Mouse (Mus musculus): Measurements from ENCODE around the gene Atp2c2. TPM values are rescaled to one million over a fixed set of nuclear protein-coding genes. Genes with fewer than 3 reads are reported as not detected.

Gene Atp2c2
- total RNA-seq, 2 experiments from 2014 or later, result not detected

DNA sequence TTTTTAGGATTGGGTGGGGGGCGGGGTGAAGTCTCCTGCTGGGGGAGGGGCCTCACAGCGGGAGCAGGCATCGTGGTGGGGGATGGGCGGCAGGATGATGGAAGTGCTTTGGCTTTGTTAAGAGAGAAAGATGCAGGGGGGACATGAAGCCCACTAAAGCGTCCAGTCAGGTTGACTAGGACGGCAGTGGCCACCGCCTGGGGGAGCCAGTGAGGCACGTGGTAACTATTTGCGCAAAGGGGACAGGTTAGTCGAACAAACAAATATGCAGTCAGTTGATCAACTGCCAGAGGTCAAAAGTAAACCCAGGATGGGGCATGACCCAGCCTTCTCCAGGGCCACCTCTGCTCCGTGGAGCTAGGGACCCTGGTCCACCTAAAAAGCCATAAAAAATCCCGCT, 849 bp upstream of the Atp2c2 start:
- ATAC-seq (replicated peaks; ENCODE audit: poor library complexity), result peak; percentile 81

- no peak for ATAC-seq (replicated peaks; ENCODE audit: poor library complexity)
These were observed 3.2 kb downstream of the Atp2c2 start for GRCm38 (mm10) chr8:119702965-119703364.

GRCm38 (mm10) chr8:119707146-119707545, 7.3 kb downstream of the Atp2c2 start:
- peak; percentile 38; the same call in 1 of the 2 replicates for ATAC-seq (replicated peaks; ENCODE audit: poor library complexity)

DNA sequence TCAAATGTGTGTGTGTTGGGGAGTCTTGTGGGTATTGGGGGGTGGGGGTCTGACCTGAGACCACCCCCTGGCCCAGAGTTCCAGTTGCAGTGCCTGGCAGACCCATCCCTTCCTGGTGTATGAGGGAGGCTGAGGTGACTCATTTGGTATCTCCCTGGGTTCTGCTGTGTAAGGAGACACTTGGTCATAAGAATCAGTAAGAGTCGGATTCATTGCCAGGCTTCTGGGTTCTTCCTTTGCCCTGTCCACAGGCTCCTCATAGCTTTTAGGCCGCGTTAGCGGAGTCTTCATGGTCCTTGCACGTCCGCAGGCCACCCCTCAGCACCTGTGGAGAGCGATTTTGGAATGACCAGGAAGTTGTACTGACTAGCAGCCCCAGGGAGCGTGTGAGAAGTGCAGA, 8.7 kb downstream of the Atp2c2 start:
- no peak for ATAC-seq (replicated peaks; ENCODE audit: poor library complexity)

DNA sequence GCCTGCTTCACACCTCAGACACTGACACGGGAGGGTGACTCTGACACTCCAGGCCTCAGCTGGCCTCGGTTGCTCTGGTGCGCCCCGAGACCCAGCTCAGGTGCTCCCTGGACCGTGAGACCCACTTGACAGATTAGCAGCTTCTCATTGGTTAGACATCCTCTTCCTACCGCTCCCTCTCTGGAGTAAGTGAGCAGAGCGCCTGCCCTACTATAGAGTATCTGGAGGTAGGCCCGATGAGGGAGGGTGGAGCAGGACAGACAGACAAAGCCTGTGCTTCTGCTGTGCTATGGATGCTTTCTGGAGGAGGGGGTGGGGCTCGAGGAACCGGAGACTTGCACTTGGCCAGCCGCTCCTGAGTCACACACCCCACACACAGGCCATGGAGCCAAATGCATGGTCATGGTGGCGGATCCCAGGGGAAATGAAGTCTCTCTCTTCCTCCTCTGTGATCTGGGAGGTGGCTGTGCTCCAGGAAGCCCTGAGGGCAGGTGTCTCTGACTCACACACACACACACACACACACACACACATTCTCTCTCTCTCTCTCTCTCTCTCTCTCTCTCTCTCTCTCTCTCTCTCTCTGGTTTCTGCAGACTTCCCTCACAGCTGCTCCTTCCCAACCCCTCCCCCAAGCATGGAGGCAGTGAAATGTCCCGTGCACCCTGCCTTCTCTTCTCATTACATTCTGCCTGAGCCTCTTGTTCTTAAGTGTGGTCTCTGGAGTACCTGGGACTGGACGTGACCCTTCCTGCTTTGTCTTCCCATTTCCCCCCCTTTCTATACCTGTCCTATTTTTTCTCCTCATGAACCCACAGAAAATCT, 9.3 kb downstream of the Atp2c2 start:
- ATAC-seq (replicated peaks; ENCODE audit: poor library complexity), result peak; percentile 21

DNA sequence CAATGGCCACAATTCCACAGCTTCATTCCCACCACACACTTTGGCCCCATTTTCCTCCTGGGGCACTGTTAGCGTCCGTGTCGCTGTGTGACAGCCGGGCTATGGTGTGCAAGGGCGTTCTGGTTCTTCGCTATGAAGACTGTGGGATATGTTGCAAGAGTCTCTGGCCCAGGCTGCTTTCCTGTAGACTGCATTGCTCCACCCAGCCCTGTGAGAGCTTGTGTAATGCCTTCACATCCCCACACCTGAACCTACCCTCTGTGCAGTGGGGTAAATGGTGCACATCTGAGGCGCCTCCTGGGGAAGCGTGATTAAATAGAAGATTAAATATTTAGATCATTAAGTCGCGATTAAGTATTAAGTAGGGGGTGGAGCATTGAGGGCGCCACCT, 9.9 kb downstream of the Atp2c2 start:
- peak; percentile 83 for ATAC-seq (replicated peaks; ENCODE audit: poor library complexity)

GRCm38 (mm10) chr8:119712226-119712625, 12.4 kb downstream of the Atp2c2 start:
- ATAC-seq (replicated peaks; ENCODE audit: poor library complexity), result peak; percentile 77

GRCm38 (mm10) chr8:119713421-119713820, 13.6 kb downstream of the Atp2c2 start:
- no peak for ATAC-seq (replicated peaks; ENCODE audit: poor library complexity)

GRCm38 (mm10) chr8:119715221-119715620, 15.4 kb downstream of the Atp2c2 start:
- no peak for ATAC-seq (replicated peaks; ENCODE audit: poor library complexity)

DNA sequence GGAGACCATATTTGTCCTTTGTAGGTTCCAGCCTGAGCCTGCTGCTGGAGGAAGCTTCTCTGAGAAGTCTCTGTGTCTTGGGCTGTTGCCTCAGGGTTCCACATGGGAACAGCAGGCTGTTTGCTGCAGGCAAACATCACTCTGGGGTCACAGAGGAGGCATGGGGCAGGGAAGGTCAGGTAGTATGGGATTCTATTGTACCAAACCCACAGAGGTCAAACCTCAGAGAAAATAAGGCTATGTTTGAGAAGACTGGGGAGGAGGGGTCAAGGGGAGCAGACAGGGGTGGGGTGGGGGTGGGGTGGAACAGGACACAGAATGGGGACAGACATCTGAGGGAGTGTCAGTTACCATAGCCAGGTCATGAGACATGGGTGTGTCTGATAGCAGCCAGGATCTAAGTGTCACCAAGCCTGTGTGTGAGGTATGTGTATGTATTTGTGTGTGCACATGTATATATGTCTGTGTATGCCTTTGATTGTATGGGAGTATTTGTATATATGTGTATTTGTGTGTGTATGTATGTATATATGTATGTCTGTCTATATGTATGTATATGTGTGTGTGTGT, 17.0 kb downstream of the Atp2c2 start:
- ATAC-seq (replicated peaks; ENCODE audit: poor library complexity), result no peak

GRCm38 (mm10) chr8:119717765-119718164, 18.0 kb downstream of the Atp2c2 start:
- peak; percentile 82 for ATAC-seq (replicated peaks; ENCODE audit: poor library complexity)

DNA sequence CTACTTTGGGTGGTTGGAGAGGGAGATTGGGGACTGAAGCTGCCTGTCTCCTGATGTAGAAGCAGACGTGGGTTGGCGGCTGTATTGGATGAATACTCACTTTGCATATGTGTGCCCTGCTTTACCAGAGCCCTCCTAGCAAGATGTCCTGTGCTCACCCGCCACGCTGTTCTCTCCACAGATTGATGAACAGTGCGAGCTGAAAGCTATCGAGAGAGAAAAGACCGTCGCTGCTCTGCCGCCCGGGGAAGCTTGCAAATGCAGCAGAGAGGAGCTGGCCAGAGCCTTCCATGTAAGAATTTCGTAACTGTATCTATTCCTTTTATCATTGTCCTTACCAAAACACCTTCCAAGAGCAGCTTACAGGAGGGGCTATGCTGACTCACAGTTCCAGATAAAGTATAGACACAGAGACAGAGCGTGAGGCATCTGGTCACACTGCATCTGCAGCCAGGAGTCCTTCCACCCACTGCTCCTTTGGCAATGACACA, 19.2 kb downstream of the Atp2c2 start:
- no peak for ATAC-seq (replicated peaks; ENCODE audit: poor library complexity)

DNA sequence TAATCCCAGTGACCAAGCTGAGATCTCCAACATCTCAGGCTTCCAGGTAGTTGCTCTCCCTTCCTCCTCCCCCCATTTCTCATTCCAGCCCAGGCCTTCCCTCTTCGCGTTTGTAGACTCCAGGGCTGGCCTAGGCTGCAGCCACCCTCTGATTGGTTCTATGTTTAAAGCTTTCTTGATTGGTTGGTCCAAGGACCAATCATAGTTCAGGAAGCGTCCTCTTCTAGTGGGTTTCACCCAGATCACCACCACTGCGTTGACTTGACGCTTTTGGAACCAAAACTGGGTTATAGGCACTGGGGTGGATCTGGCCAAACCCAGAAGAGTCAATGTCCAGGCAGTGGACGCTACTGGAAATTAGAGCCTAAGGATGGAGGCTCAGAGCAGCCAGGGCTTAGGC, 22.5 kb downstream of the Atp2c2 start:
- ATAC-seq (replicated peaks; ENCODE audit: poor library complexity), result no peak

- ATAC-seq (replicated peaks; ENCODE audit: poor library complexity), result no peak
These were observed 23.9 kb downstream of the Atp2c2 start for GRCm38 (mm10) chr8:119723676-119724075.

- no peak for ATAC-seq (replicated peaks; ENCODE audit: poor library complexity)
These were observed 24.8 kb downstream of the Atp2c2 start for GRCm38 (mm10) chr8:119724596-119724995.

DNA sequence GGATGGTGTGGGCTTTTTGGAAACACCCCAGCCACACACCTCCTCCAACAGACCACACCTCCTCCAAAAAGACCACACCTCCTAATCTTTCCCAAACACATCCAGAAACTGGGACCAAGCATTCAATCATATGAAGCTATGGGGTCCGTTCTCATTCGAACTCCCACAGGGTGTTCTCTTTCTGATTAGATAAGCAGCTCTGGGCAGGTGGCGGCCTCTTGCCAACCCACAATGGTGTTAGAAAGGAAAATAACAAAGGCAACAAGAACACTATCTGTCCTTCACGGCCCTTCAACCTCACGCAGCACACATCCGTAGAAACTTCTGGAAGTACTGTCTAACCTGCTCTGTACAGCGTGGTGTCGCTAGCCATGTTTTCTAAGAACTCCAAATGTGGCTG, 27.3 kb downstream of the Atp2c2 start:
- peak; percentile 84 for ATAC-seq (replicated peaks; ENCODE audit: poor library complexity)

GRCm38 (mm10) chr8:119728351-119728895, 28.6 kb downstream of the Atp2c2 start:
- no peak for ATAC-seq (replicated peaks; ENCODE audit: poor library complexity)

GRCm38 (mm10) chr8:119732072-119732471, 32.3 kb downstream of the Atp2c2 start:
- no peak for ATAC-seq (replicated peaks; ENCODE audit: poor library complexity)

DNA sequence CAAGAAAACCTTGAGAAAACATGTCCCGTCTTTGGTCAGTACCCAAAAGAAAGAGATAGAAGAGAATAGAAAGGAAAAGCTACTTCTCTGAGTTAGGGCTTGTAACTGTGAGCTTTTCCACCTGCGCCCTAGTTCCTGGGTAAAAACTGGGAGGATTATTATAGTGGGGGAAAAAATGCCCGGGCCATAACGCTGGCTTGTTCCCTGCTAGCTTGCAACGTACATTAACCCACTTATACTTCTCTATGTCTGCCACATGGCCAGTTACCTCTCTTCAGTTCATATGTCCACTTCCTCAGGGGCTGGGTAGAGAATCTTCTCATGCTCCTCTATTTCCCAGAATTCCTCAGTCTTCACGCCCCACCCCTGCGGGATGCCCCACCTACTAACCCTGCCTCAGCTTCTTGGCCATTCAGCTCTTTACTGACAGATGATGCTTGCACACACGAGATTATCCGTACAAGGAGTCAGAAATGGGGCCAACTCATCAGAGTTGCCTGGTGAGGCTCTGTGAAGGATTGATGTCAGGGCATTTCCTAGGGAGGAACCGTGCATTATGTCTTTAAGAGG, 36.6 kb downstream of the Atp2c2 start:
- ATAC-seq (replicated peaks; ENCODE audit: poor library complexity), result no peak

DNA sequence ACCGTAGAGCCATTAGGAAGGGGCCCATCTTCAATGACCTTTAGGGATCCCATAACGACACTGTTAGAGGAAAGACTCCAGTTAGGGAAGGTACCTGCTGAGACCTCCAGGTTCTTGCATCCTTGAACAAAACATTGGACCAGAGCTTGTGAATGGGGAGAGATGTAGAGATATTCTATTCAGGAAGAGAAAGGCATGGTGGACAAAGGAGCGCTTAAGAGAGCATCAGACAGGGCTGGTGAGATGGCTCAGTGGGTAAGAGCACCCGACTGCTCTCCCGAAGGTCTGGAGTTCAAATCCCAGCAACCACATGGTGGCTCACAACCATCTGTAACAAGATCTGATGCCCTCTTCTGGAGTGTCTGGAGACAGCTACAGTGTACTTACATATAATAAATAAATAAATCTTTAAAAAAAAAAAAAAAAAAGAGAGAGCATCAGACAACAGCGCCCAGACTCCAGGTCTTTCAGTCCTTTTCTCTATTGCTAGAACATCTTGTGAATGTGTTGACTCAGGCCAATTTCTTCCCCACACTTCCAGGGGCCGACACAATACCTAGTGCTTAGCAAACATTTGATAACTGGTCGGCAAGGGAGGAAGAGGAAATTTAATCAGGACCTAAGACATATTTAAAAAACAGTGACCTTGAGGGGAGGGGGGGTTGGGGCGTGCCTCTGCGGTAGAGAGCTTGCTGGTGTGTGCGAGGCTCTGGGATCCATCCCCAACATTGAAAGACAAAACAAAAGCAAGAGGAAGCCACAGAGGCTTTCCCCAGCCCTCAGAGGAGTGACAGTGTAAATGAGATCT, 37.5 kb downstream of the Atp2c2 start:
- ATAC-seq (replicated peaks; ENCODE audit: poor library complexity), result no peak

Measured in megakaryocyte progenitor cell, adult 5-6 weeks (primary cell).